Mouse (Mus musculus): ENCODE data around the gene Slc37a1.

GRCm38 (mm10) chr17:31273631-31274030 is 13.0 kb upstream of the Slc37a1 start:
- TF ChIP-seq CTCF (IDR thresholded peaks at IDR 0.05) (no peak), EP300 (IDR thresholded peaks at IDR 0.05; ENCODE audit: insufficient read depth, low read depth, low read length) (no peak)
